Mouse (Mus musculus) left cerebral cortex, postnatal 10 days (tissue): ENCODE data around the gene Degs1. TPM values are rescaled to one million over a fixed set of nuclear protein-coding genes. Genes with fewer than 3 reads are reported as not detected.
A peak's percentile ranks its signal among the peaks of the same experiment; 100 is the strongest.

ENCODE experiments used
- DNase-seq, 2 experiments: peaks; one replicate each; pipeline ENCODE4 v3.0.0; 2021 to 2022; ENCODE audit warnings: low spot score in 2 of 2, mixed read lengths in 1 of 2; ENCODE audit errors: extremely low spot score in 1 of 2
- intact Hi-C: fragments of 180-260 bp; cut with DNase I; formaldehyde crosslinking; loops from one replicate; pipeline ENCODE4 v1.15.1; 2025
- total RNA-seq, 2 experiments: library from RNA; stranded (reverse); gene quantifications; 2 replicates each; pipeline ENCODE4 v1.2.3; 2021

The Degs1 gene
- total RNA-seq, 2 experiments from 2014 or later = 62.6 to 64.1 TPM

DNA sequence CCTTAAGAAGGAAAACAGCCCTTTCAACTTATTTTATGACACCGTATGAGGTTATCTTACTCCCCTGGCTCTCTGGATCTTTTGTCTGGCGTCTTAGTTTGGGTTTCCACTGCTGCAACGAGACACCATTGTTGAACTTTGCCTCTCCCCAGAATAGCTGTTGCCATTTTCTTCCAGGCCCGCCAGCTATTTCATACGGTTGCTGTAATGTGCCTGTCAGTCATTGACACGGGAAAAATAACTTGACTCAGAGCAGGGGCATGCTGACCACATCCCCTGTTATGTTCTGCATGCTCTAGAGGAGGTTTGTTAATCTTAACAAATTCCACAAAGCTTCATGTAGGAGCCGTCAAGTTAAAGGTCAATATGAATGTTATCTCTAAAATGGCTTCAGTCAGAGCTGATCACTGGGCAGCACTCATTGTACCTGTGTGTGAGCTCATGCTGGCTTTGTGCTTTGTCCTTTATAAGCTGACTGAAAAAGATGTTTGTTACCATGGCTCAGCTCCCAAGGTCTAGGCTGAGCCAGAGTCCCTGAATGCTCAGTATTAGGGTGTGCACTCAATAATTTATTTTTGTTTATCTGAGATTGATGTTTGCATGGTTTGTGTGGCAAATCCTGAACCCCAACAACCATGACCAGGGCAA lies 44.4 kb downstream of the Degs1 start:
- intact Hi-C loops = no loop called here
- no peak for DNase-seq

GRCm38 (mm10) chr1:182237386-182237785 lies 45.2 kb downstream of the Degs1 start:
- intact Hi-C loops = no loop called here
- peak in 1 of 2 experiments; percentile 10 for DNase-seq

DNA sequence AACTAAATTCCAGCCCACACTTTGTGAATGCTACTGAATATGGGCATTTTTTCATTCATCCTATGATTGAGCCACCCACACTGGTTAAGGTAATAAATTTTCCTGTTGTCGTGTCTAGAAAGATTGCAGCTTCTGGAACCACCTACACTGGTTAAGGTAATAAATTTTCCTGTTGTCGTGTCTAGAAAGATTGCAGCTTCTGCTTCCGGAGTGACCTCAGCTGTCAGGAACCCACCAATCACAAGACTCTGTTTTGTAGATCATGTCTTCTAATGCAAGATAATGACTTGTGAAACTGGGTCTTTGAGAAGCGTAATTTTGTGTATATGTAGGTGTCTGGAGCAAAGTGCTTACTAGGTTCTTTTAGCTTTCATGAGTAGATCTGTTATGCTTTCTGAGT lies 47.4 kb downstream of the Degs1 start:
- no peak for DNase-seq
- intact Hi-C loops = no loop called here

GRCm38 (mm10) chr1:182229381-182229780 lies 53.2 kb downstream of the Degs1 start:
- no peak for DNase-seq
- intact Hi-C loops = no loop called here

DNA sequence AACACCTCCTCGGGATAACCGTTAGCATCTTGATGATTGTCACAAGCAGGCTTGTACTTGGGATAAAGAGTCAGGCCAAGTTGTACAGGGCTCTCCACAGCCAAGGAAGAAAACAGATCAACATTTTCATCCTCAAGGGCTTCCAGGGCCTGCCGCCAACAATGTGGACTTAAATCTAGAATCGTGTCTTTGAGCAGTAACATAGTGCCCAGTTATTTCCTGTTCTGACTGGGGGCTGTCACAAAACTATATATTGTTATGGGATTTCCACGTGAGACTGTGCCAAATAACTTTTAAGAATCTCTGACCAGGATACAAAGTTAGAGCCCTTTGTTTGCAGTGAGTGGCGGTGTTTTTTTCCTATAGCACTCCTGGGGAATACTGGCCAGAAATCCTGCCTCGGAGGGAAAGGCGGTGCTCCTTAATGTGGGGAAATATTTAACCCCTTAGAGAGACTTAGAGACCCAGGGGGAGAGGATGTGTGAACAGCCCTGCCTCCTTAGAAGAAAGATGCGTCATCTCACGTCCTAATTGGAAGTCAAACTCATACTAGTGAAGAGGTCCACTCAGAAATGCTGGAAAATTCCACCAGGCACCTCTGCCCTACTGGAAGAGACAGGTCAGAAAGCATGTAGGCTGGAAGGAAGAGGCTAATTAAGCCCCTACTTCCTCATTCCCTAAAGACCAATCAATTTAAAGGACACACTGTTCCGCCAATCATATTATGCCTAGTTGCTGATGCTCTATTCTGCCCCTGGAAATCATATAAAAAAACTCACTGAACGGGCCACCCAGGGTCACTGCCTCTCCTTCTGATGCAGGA lies 55.3 kb downstream of the Degs1 start:
- intact Hi-C loops = no loop called here
- DNase-seq = no peak

DNA sequence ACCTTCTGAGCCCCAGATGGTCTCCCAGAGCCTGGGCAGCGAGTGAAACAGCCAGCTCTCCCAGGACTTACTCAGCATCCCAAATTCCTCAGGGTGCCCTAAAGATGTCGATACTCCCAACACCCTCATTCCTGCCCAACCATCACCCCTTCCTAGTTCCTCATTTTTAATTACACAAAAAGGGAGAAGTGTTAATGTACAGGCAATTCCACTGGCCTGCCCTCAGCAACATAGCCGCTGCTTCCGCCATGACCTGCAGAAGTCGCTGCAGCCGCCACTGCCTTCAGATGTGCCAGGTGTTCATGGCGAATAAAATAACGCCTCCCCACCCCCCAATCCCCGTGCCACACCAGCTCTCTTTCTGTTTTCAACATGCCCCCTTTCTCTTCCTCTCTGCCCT lies 56.3 kb downstream of the Degs1 start:
- no peak for DNase-seq
- intact Hi-C loops = no loop called here

Other genes starting within 250 kb of the Degs1 start
- 10 to 100 TPM; 50.3 to 52.8 TPM for gene Srp9, start 158.1 kb downstream of the Degs1 start, total RNA-seq
- gene Vmn1r1, start 118.3 kb downstream of the Degs1 start, total RNA-seq = not detected
- 10 to 100 TPM; 42.7 to 44.8 TPM for gene Fbxo28, start 58.8 kb upstream of the Degs1 start, total RNA-seq
- gene Trp53bp2, start 126.4 kb upstream of the Degs1 start, total RNA-seq = 10 to 100 TPM; 15.6 to 20.3 TPM
- 10 to 100 TPM; 59.9 to 64.6 TPM for gene Capn2, start 234.8 kb upstream of the Degs1 start, total RNA-seq